8 mouse cellular contexts compared by ENCODE assay signal in genomic region chr2:25332286-25333160, GRCm38 (mm10). TPM values are rescaled to one million over a fixed set of nuclear protein-coding genes. Genes with fewer than 3 reads are reported as not detected.
A peak's percentile ranks its signal among the peaks of the same experiment; 100 is the strongest.
DNase-seq lines count a peak whose midpoint lies in the region; ATAC-seq and TF ChIP-seq lines count a peak whose summit lies in the region.

TSS of gene Man1b1 (plus strand) at chr2:25332338.

- peak within 1 kb of the TSS; percentile 82 for H3K4me3 ChIP-seq in embryonic facial prominence, embryonic 13.5 days
- peak within 1 kb of the TSS; percentile 83 for H3K4me3 ChIP-seq in kidney, adult 2 months (ENCODE audit: insufficient read depth, low read depth, low read length)
- peak within 1 kb of the TSS; percentile 87 for H3K4me3 ChIP-seq in limb, embryonic 12.5 days (replicated peaks)
- H3K4me3 ChIP-seq in midbrain, embryonic 15.5 days, result peak within 1 kb of the TSS; percentile 68
- H3K4me3 ChIP-seq in spleen, adult 2 months (ENCODE audit: extremely low read depth, insufficient read depth, insufficient read length), result peak within 1 kb of the TSS; percentile 89

- WGBS in embryonic facial prominence, embryonic 13.5 days, result under 1% methylated on average over 78 of the region's 78 CpGs
- under 1% methylated on average over 78 of the region's 78 CpGs for WGBS in kidney, adult 2 months
- under 1% methylated on average over 78 of the region's 78 CpGs for WGBS in limb, embryonic 12.5 days
- WGBS in midbrain, embryonic 15.5 days, result under 1% methylated on average over 78 of the region's 78 CpGs
- under 1% methylated on average over 78 of the region's 78 CpGs for WGBS in spleen, adult 2 months

- TF ChIP-seq CTCF in kidney, adult 2 months (conservative IDR thresholded peaks at IDR 0.05; ENCODE audit: insufficient read depth, insufficient read length, low read depth, low read length), result no peak
- TF ChIP-seq CTCF in spleen, adult 2 months (IDR thresholded peaks at IDR 0.05; ENCODE audit: extremely low read depth, insufficient read depth, insufficient read length, insufficient replicate concordance), result no peak; the same call in 1 of the 2 replicates

- no peaks in the 10 kb centered on the region for H3K27me3 ChIP-seq in embryonic facial prominence, embryonic 13.5 days
- H3K27me3 ChIP-seq in kidney, adult 2 months (replicated peaks; ENCODE audit: control insufficient read depth, insufficient read depth, low read length), result no peaks in the 10 kb centered on the region
- H3K27me3 ChIP-seq in limb, embryonic 12.5 days, result no peaks in the 10 kb centered on the region
- no peaks in the 10 kb centered on the region for H3K27me3 ChIP-seq in midbrain, embryonic 15.5 days (replicated peaks)
- H3K27me3 ChIP-seq in spleen, adult 2 months (ENCODE audit: control insufficient read depth, insufficient read depth, low read length), result no peaks in the 10 kb centered on the region

- peak; percentile 95 for ATAC-seq in embryonic facial prominence, embryonic 13.5 days (ENCODE audit: insufficient number of reproducible peaks, insufficient read depth, low FRiP score, low TSS enrichment, low read depth)
- ATAC-seq in limb, embryonic 12.5 days (ENCODE audit: insufficient number of reproducible peaks, insufficient read depth, low FRiP score, low TSS enrichment, low read depth), result peak; percentile 95
- ATAC-seq in midbrain, embryonic 15.5 days (replicated peaks), result peak; percentile 98

- peak within 1 kb of the TSS; percentile 87 for H3K27ac ChIP-seq in embryonic facial prominence, embryonic 13.5 days
- peak within 1 kb of the TSS; percentile 52; the same call in 1 of the 2 replicates for H3K27ac ChIP-seq in kidney, adult 2 months (ENCODE audit: insufficient read depth, low read depth, low read length)
- H3K27ac ChIP-seq in limb, embryonic 12.5 days, result peak within 1 kb of the TSS; percentile 90
- H3K27ac ChIP-seq in midbrain, embryonic 15.5 days, result peak within 1 kb of the TSS; percentile 80
- peak within 1 kb of the TSS; percentile 84 for H3K27ac ChIP-seq in spleen, adult 2 months (ENCODE audit: insufficient read depth, low read length)

- H3K9ac ChIP-seq in embryonic facial prominence, embryonic 13.5 days, result peak within 1 kb of the TSS; percentile 94
- H3K9ac ChIP-seq in limb, embryonic 12.5 days (replicated peaks), result peak within 1 kb of the TSS; percentile 85
- peak within 1 kb of the TSS; percentile 74 for H3K9ac ChIP-seq in midbrain, embryonic 15.5 days

- H3K36me3 ChIP-seq in embryonic facial prominence, embryonic 13.5 days, result peaks cover 37% of the 10 kb centered on the region
- H3K36me3 ChIP-seq in kidney, adult 2 months (ENCODE audit: control insufficient read depth, insufficient read depth, low read length), result no peaks in the 10 kb centered on the region
- peaks cover 37% of the 10 kb centered on the region for H3K36me3 ChIP-seq in limb, embryonic 12.5 days
- H3K36me3 ChIP-seq in midbrain, embryonic 15.5 days (replicated peaks), result peaks cover 32% of the 10 kb centered on the region; the same call in 1 of the 2 replicates
- H3K36me3 ChIP-seq in spleen, adult 2 months (ENCODE audit: control insufficient read depth, insufficient read depth, low read length), result peaks cover 12% of the 10 kb centered on the region

- H3K4me1 ChIP-seq in embryonic facial prominence, embryonic 13.5 days, result peaks cover 19% of the 10 kb centered on the region
- H3K4me1 ChIP-seq in kidney, adult 2 months (ENCODE audit: control insufficient read depth, insufficient read depth, low read length), result peaks cover 12% of the 10 kb centered on the region; the same call in 1 of the 2 replicates
- H3K4me1 ChIP-seq in limb, embryonic 12.5 days (replicated peaks), result peaks cover 18% of the 10 kb centered on the region
- H3K4me1 ChIP-seq in midbrain, embryonic 15.5 days, result peaks cover 33% of the 10 kb centered on the region
- peaks cover 7% of the 10 kb centered on the region; the same call in 1 of the 2 replicates for H3K4me1 ChIP-seq in spleen, adult 2 months (ENCODE audit: control insufficient read depth, insufficient read depth, insufficient read length)

- no peaks in the 10 kb centered on the region for H3K9me3 ChIP-seq in embryonic facial prominence, embryonic 13.5 days
- H3K9me3 ChIP-seq in limb, embryonic 12.5 days, result no peaks in the 10 kb centered on the region
- no peaks in the 10 kb centered on the region for H3K9me3 ChIP-seq in midbrain, embryonic 15.5 days

- peak; percentile 62 for TF ChIP-seq POLR2A in kidney, adult 2 months (IDR thresholded peaks at IDR 0.05; ENCODE audit: low read depth, low read length)
- TF ChIP-seq POLR2A in spleen, adult 2 months (IDR thresholded peaks at IDR 0.05; ENCODE audit: low read depth, low read length), result peak; percentile 63

- peak within 1 kb of the TSS; percentile 90 for H3K4me2 ChIP-seq in embryonic facial prominence, embryonic 13.5 days
- peak within 1 kb of the TSS; percentile 93 for H3K4me2 ChIP-seq in limb, embryonic 12.5 days
- peak within 1 kb of the TSS; percentile 85 for H3K4me2 ChIP-seq in midbrain, embryonic 15.5 days

- peak; percentile 96 for DNase-seq in 3134 (ENCODE audit: extremely low read depth, insufficient read length, low spot score)
- peak; percentile 99 to 100 for DNase-seq in adrenal gland, postnatal 36 days
- peak; percentile 99 to 100 for DNase-seq in heart, adult 18-20 months
- peak; percentile 100 for DNase-seq in kidney, adult 2 months
- DNase-seq in spleen, adult 2 months (ENCODE audit: low read depth in 1 of 2, low spot score in 2 of 2), result peak; percentile 99

RNA-seq across cellular contexts. Expression of gene Man1b1, which starts in this region (rescaled TPM):
- total RNA-seq in adrenal gland, postnatal 36 days (2021), result 10 to 100 TPM; 53.1 to 59.2 TPM
- 61.1 and 79.4 TPM in 2 replicates for polyA plus RNA-seq in embryonic facial prominence, embryonic 13.5 days (2015; fragmentation: Nextera tagmentation; extraction: Ambion mirVana)
- total RNA-seq in heart, adult 18-20 months (2021), result 10 to 100 TPM; 20.8 to 23.6 TPM
- polyA plus RNA-seq in kidney, adult 2 months (2012; rRNA removed), result 16.6 and 19.6 TPM in 2 replicates
- 57.2 and 58.9 TPM in 2 replicates for polyA plus RNA-seq in limb, embryonic 12.5 days (2016; fragmentation: Nextera tagmentation; extraction: Ambion mirVana)
- polyA plus RNA-seq in midbrain, embryonic 15.5 days (2015; fragmentation: Nextera tagmentation; extraction: Ambion mirVana), result 44.3 and 50.3 TPM in 2 replicates
- polyA plus RNA-seq in spleen, adult 2 months (2012; rRNA removed), result 11.4 and 14.6 TPM in 2 replicates

Comparison
In these comparisons a context has a peak if more than half of its experiments do, and no peak if none do; other contexts are left out.
1. Peak in every context shown above with its lines: DNase-seq, ATAC-seq, H3K4me3 ChIP-seq and H3K27ac ChIP-seq.